Mouse (Mus musculus) testis, adult 2 months (tissue): ENCODE results near the gene Gsta3. TPM values are rescaled to one million over a fixed set of nuclear protein-coding genes. Genes with fewer than 3 reads are reported as not detected.

Experiments used
- H3K27ac ChIP-seq: fragments of 200-500 bp; 2 replicates; pipeline ENCODE4 v1.5.1; 2012; ENCODE audit warnings: low read depth, low read length; ENCODE audit not compliant: control insufficient read depth, insufficient read depth
- H3K27me3 ChIP-seq: fragments of 200-500 bp; 2 replicates; pipeline ENCODE4 v1.6.1; 2012; ENCODE audit warnings: mild to moderate bottlenecking, low read length, moderate library complexity; ENCODE audit not compliant: control insufficient read depth, insufficient read depth
- H3K36me3 ChIP-seq: fragments of 200-500 bp; 2 replicates; pipeline ENCODE4 v1.6.1; 2012; ENCODE audit warnings: mild to moderate bottlenecking, low read length; ENCODE audit not compliant: control insufficient read depth, insufficient read depth
- H3K4me1 ChIP-seq: fragments of 200-500 bp; 2 replicates; pipeline ENCODE4 v1.6.1; 2012; ENCODE audit warnings: low read length; ENCODE audit not compliant: control insufficient read depth, insufficient read depth
- H3K4me3 ChIP-seq: fragments of 200-500 bp; 2 replicates; pipeline ENCODE4 v1.5.1; 2012; ENCODE audit warnings: low read depth, mild to moderate bottlenecking, low read length, moderate library complexity, mixed read lengths; ENCODE audit not compliant: control insufficient read depth
- CTCF ChIP-seq: fragments of 200-500 bp; IDR thresholded peaks from 2 replicates; pipeline ENCODE4 v1.5.1; 2012; ENCODE audit warnings: low read depth, mild to moderate bottlenecking, inconsistent platforms, low read length, moderate library complexity; ENCODE audit not compliant: control insufficient read depth, insufficient read depth, insufficient replicate concordance
- POLR2A ChIP-seq: fragments of 200-500 bp; IDR thresholded peaks from 2 replicates; pipeline ENCODE4 v1.6.1; 2012; ENCODE audit warnings: low read depth, mild to moderate bottlenecking, inconsistent platforms, low read length, moderate library complexity; ENCODE audit not compliant: control insufficient read depth
- polyA plus RNA-seq: library from polyadenylated mRNA; depleted of rRNA; stranded (reverse); fragments of >200 nt; gene quantifications from 2 replicates; pipeline ENCODE4 v1.2.3, GENCODE M21; 2012; rRNA removed

Gsta3 gene
- polyA plus RNA-seq, 1 experiment, result 15.7 TPM

- Histone ChIP-seq H3K27me3 (no peaks in the 10 kb centered on the region), H3K27ac (no peak overlapping the region), H3K36me3 (no peaks in the 10 kb centered on the region), H3K4me1 (no peaks in the 10 kb centered on the region), H3K4me3 (no peak overlapping the region)
- TF ChIP-seq POLR2A (no peak), CTCF (no peak)
Measured at GRCm38 (mm10) chr1:21314336-21314735, 73.9 kb downstream of the Gsta3 start.

Other genes with a start within 250 kb of the Gsta3 start
- 9.1 and 10.7 TPM in 2 replicates for gene Tram2, start 161.4 kb upstream of the Gsta3 start, polyA plus RNA-seq
- 0.74 and 1.1 TPM in 2 replicates for gene Tmem14a, start 22.0 kb upstream of the Gsta3 start, polyA plus RNA-seq
- 0.96 TPM in 1 of 2 replicates, not detected in the other for gene Khdc1a, start 109.1 kb downstream of the Gsta3 start, polyA plus RNA-seq
- 0.16 TPM in 1 of 2 replicates, not detected in the other for gene Khdc1c, start 127.7 kb downstream of the Gsta3 start, polyA plus RNA-seq
- gene Khdc1b, start 143.0 kb downstream of the Gsta3 start, polyA plus RNA-seq, result not detected in 2 replicates